Mouse (Mus musculus): ENCODE data around the gene Stx5a. TPM values are rescaled to one million over a fixed set of nuclear protein-coding genes. Genes with fewer than 3 reads are reported as not detected.

Stx5a gene
- polyA plus RNA-seq, 1 experiment: 49.5 TPM

DNA sequence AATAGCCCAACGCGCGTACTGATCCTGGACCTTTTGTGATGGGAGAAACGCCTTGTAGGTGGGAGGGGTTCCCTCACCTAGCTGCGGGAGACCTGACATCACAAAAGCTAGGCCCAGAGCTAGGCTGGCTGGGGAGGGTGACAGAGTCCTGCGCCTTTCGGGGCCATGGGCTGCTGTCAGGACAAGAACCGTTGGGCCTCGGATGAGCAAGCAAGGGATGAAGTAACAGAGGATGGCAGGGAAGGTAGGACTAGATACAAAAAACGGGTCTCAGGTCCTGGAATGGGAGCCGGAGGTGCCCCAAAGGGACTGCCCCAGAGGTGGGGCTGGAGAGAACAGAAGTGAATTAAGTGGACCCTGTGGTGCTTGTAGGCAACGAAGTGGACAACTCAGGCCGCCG, 610 bp upstream of the Stx5a start, which contains the start of gene 1700092M07Rik:
Gene 1700092M07Rik (plus strand): TSS at position 116 of the 400 bp plus-strand sequence.
- Histone ChIP-seq H3ac (ENCODE audit: control insufficient read depth, insufficient read length) (peak within 1 kb of the TSS; percentile 33), H3K4me2 (ENCODE audit: low read depth) (peak within 1 kb of the TSS; percentile 30), H3K79me2 (ENCODE audit: control insufficient read depth, insufficient read depth) (peaks cover 46% of the 10 kb centered on the region), H3K27me3 (ENCODE audit: control insufficient read depth, insufficient read depth, insufficient read length) (no peaks in the 10 kb centered on the region), H3K36me3 (ENCODE audit: control insufficient read depth, insufficient read depth) (peaks cover 50% of the 10 kb centered on the region), H3K4me3 (peak within 1 kb of the TSS; percentile 98)
- TF ChIP-seq REST (IDR thresholded peaks at IDR 0.05; ENCODE audit: insufficient read depth, insufficient read length) (no peak), TCF3 (IDR thresholded peaks at IDR 0.05; ENCODE audit: insufficient read length, low read depth) (no peak), CEBPB (IDR thresholded peaks at IDR 0.05; ENCODE audit: insufficient read depth, poor library complexity, severe bottlenecking) (no peak), MAX (IDR thresholded peaks at IDR 0.05; ENCODE audit: low read depth) (no peak), SRF (IDR thresholded peaks at IDR 0.05; ENCODE audit: control insufficient read depth, insufficient read length, low read depth) (no peak), MYOG (IDR thresholded peaks at IDR 0.05; ENCODE audit: control insufficient read depth in 1 of 3, insufficient read depth in 1 of 3, insufficient read length in 2 of 3, low read depth in 2 of 3) (no peak), USF1 (IDR thresholded peaks at IDR 0.05; ENCODE audit: low read depth) (no peak), E2F4 (IDR thresholded peaks at IDR 0.05; ENCODE audit: insufficient read depth) (no peak), TCF12 (IDR thresholded peaks at IDR 0.05; ENCODE audit: insufficient read depth, poor library complexity, severe bottlenecking) (no peak), POLR2A (IDR thresholded peaks at IDR 0.05; ENCODE audit: insufficient read length, low read depth) (no peak), POLR2AphosphoS2 (IDR thresholded peaks at IDR 0.05; ENCODE audit: insufficient read length, low read depth) (no peak), MYOD1 (IDR thresholded peaks at IDR 0.05; ENCODE audit: control insufficient read depth in 1 of 3, insufficient read length in 2 of 3, low read depth in 2 of 3) (no peak)

DNA sequence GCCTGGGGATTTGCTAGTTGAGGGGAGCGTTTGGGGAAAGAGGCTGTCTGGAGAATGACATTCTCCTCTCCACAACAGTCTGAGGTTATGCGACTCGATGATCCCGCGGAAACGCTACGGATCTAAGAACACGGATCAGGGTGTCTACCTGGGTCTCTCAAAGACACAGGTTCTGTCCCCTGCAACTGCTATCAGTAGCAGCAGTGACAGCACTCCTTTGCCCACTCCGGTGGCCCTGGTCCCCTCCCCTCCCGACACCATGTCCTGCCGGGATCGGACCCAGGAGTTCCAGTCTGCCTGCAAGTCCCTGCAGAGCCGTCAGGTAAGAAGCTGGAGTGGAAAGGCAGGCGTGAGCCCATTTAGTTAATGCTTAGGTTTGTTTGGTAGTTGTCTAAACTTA, 963 bp downstream of the Stx5a start:
- Histone ChIP-seq H3K27me3 (ENCODE audit: control insufficient read depth, insufficient read depth, insufficient read length) (no peaks in the 10 kb centered on the region), H3K79me2 (ENCODE audit: control insufficient read depth, insufficient read depth) (peaks cover 32% of the 10 kb centered on the region), H3K36me3 (ENCODE audit: control insufficient read depth, insufficient read depth) (peaks cover 64% of the 10 kb centered on the region), H3K4me2 (ENCODE audit: low read depth) (peak overlapping the region; percentile 96), H3ac (ENCODE audit: control insufficient read depth, insufficient read length) (peak overlapping the region; percentile 33), H3K4me3 (peak overlapping the region; percentile 98)
- TF ChIP-seq SRF (IDR thresholded peaks at IDR 0.05; ENCODE audit: control insufficient read depth, insufficient read length, low read depth): no peak
- no peak for TF ChIP-seq MAX (IDR thresholded peaks at IDR 0.05; ENCODE audit: low read depth)
- TF ChIP-seq POLR2A (IDR thresholded peaks at IDR 0.05; ENCODE audit: insufficient read length, low read depth): no peak
- TF ChIP-seq POLR2AphosphoS2 (IDR thresholded peaks at IDR 0.05; ENCODE audit: insufficient read length, low read depth): no peak
- TF ChIP-seq USF1 (IDR thresholded peaks at IDR 0.05; ENCODE audit: low read depth): no peak
- no peak for TF ChIP-seq TCF3 (IDR thresholded peaks at IDR 0.05; ENCODE audit: insufficient read length, low read depth)
- no peak for TF ChIP-seq TCF12 (IDR thresholded peaks at IDR 0.05; ENCODE audit: insufficient read depth, poor library complexity, severe bottlenecking)
- no peak for TF ChIP-seq MYOD1 (IDR thresholded peaks at IDR 0.05; ENCODE audit: control insufficient read depth in 1 of 3, insufficient read length in 2 of 3, low read depth in 2 of 3)
- TF ChIP-seq REST (IDR thresholded peaks at IDR 0.05; ENCODE audit: insufficient read depth, insufficient read length): no peak
- TF ChIP-seq MYOG (IDR thresholded peaks at IDR 0.05; ENCODE audit: control insufficient read depth in 1 of 3, insufficient read depth in 1 of 3, insufficient read length in 2 of 3, low read depth in 2 of 3): no peak
- no peak for TF ChIP-seq CEBPB (IDR thresholded peaks at IDR 0.05; ENCODE audit: insufficient read depth, poor library complexity, severe bottlenecking)
- TF ChIP-seq E2F4 (IDR thresholded peaks at IDR 0.05; ENCODE audit: insufficient read depth): no peak

DNA sequence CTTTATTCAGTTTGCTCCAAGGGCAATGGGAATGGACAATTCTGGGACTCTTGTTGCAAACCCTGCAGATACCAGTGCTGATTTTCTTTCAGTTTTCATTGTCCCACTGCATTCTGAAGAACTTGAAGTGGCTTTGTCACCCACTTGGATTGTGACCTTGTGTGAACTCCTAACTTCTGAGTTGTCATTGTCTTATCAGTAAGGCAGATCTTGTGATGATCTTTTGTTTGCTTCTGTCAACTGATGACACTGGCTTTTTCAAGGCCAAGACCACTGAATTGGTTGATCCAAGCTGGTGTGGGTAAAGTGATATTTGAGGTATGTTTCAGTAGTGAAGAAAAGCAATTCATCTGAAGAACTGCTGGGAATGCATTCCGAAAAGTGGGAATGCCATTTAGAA, 4.2 kb downstream of the Stx5a start:
- TF ChIP-seq USF1 (IDR thresholded peaks at IDR 0.05; ENCODE audit: low read depth) (no peak), REST (IDR thresholded peaks at IDR 0.05; ENCODE audit: insufficient read depth, insufficient read length) (no peak), E2F4 (IDR thresholded peaks at IDR 0.05; ENCODE audit: insufficient read depth) (no peak), MYOG (IDR thresholded peaks at IDR 0.05; ENCODE audit: control insufficient read depth in 1 of 3, insufficient read depth in 1 of 3, insufficient read length in 2 of 3, low read depth in 2 of 3) (no peak), POLR2A (IDR thresholded peaks at IDR 0.05; ENCODE audit: insufficient read length, low read depth) (no peak), MAX (IDR thresholded peaks at IDR 0.05; ENCODE audit: low read depth) (no peak), SRF (IDR thresholded peaks at IDR 0.05; ENCODE audit: control insufficient read depth, insufficient read length, low read depth) (no peak), MYOD1 (IDR thresholded peaks at IDR 0.05; ENCODE audit: control insufficient read depth in 1 of 3, insufficient read length in 2 of 3, low read depth in 2 of 3) (no peak), TCF12 (IDR thresholded peaks at IDR 0.05; ENCODE audit: insufficient read depth, poor library complexity, severe bottlenecking) (no peak), CEBPB (IDR thresholded peaks at IDR 0.05; ENCODE audit: insufficient read depth, poor library complexity, severe bottlenecking) (no peak), TCF3 (IDR thresholded peaks at IDR 0.05; ENCODE audit: insufficient read length, low read depth) (no peak), POLR2AphosphoS2 (IDR thresholded peaks at IDR 0.05; ENCODE audit: insufficient read length, low read depth) (no peak)
- peaks cover 73% of the 10 kb centered on the region for H3K36me3 ChIP-seq (ENCODE audit: control insufficient read depth, insufficient read depth)
- no peak overlapping the region for H3K4me3 ChIP-seq
- no peak overlapping the region for H3ac ChIP-seq (ENCODE audit: control insufficient read depth, insufficient read length)
- no peaks in the 10 kb centered on the region for H3K27me3 ChIP-seq (ENCODE audit: control insufficient read depth, insufficient read depth, insufficient read length)
- H3K4me2 ChIP-seq (ENCODE audit: low read depth): no peak overlapping the region
- H3K79me2 ChIP-seq (ENCODE audit: control insufficient read depth, insufficient read depth): peaks cover 24% of the 10 kb centered on the region

DNA sequence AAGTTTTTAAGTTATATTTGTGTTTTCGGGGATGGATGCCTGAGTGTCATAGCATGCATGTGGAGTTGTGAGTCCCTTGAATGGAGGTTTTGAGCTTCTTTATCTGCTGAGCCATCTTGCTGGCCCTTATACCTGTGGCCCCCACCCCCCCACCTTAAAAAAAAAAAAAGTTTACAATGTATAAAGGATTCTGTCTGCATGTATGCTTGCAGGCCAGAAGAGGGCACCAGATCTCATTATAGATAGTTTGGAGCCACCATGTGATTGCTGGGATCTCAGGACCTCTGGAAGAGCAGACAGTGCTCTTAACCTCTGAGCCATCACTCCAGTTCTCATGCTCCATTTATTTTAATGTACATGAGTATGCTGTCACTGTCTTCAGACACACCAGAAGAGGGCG, 6.2 kb downstream of the Stx5a start:
- no peak for TF ChIP-seq MAX (IDR thresholded peaks at IDR 0.05; ENCODE audit: low read depth)
- no peak for TF ChIP-seq REST (IDR thresholded peaks at IDR 0.05; ENCODE audit: insufficient read depth, insufficient read length)
- TF ChIP-seq SRF (IDR thresholded peaks at IDR 0.05; ENCODE audit: control insufficient read depth, insufficient read length, low read depth): no peak
- TF ChIP-seq TCF3 (IDR thresholded peaks at IDR 0.05; ENCODE audit: insufficient read length, low read depth): no peak
- peak; percentile 20 for TF ChIP-seq USF1 (IDR thresholded peaks at IDR 0.05; ENCODE audit: low read depth)
- no peak for TF ChIP-seq E2F4 (IDR thresholded peaks at IDR 0.05; ENCODE audit: insufficient read depth)
- no peak for TF ChIP-seq CEBPB (IDR thresholded peaks at IDR 0.05; ENCODE audit: insufficient read depth, poor library complexity, severe bottlenecking)
- no peak overlapping the region for H3K4me2 ChIP-seq (ENCODE audit: low read depth)
- peaks cover 91% of the 10 kb centered on the region for H3K36me3 ChIP-seq (ENCODE audit: control insufficient read depth, insufficient read depth)
- peaks cover 17% of the 10 kb centered on the region for H3K79me2 ChIP-seq (ENCODE audit: control insufficient read depth, insufficient read depth)
- no peak overlapping the region for H3K4me3 ChIP-seq
- no peak overlapping the region for H3ac ChIP-seq (ENCODE audit: control insufficient read depth, insufficient read length)
- H3K27me3 ChIP-seq (ENCODE audit: control insufficient read depth, insufficient read depth, insufficient read length): no peaks in the 10 kb centered on the region
